Mouse (Mus musculus) ovary, adult 18-20 months (tissue): ENCODE data around the gene Lamc2.

Source experiments
- DNase-seq: peaks from one replicate; pipeline ENCODE4 v3.0.0; 2022; ENCODE audit warnings: low spot score, mixed read lengths

The Lamc2 gene

DNA sequence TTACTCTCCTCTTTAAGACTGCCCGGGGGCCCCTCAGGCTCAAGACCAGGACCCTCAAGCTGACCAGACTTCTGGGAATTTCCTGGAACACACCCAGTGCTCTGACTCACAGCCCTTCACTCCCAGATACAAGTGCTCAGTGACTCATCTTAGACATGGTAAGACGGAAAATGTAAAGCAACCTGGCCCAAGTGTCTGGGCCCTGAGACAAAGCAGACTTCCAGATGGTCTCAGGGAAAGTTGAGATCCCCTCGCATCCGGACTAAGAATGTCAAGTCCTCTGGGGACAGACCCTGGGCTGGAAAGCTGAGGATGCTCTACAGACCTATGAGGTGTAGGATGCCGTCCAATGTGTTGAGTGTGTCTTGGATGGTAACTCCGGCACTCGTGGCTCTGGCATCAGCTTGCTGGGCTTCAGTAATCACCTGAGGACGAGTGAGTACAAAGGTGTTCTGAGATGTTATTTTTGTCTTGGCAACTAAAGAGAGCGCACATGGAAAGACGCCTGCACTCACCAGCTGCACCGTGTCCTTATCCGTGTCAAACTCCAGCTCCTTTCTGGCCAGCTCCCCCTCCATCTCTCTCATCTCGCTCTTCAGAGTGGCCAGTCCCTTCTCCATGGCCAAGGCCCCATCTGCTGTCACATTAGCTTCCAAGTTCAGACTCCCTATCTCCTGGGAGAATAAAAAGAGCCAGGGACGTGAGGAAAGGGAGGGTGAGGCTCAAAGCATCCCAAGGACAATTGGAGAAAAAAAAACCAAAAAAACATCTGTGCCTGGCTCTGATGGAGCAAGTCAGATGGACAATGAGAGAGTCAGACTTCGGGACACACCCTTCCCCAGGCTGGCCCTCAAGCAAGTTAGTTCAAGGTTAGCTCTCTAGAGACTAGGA is 59.5 kb downstream of the Lamc2 start:
- DNase-seq: no peak

DNA sequence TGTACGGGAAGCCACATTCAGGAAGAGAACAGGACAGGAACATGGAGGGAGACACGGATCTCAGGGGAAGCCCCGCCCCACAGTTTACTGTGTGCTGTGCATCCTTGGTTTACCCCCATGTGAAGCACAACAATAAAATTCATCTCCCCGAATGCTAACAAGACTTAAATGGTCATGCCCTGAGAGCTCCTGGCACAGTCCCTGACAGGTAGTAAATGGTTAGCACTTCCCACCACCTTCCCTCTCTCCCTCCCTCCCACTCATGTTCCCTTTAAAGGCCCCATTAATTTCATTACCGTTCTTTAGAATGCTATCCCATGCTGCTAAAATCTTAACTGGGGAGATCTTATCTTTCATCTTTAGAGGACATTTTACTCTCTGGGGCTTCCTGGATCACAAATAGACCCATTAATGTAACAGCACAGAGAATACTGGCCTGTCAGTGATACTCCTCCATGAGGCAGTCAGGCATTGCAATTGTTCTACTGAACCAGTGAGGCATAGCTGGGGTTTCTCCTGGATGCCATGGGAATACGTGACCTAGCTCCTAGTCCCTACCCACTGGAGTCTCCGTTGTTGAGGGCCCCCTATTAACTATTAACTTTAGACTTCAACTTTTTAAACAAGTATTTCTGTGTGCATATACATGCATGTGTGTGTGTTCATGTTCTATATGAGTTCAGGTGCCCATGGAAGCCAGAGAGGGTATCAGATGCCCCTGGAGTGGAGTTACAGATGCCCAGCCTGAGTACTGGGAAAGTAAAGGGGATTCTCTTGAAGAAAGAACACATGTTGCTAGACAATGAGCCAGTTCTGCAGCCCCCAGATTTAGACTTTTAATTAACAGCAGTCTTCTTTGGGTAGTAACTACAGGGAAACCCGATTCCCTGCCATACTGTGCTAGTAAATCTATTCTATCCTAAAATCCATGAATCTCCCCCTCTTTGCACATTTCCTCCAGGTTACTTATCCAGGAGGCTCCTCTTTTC is 60.7 kb downstream of the Lamc2 start:
- DNase-seq: no peak

DNA sequence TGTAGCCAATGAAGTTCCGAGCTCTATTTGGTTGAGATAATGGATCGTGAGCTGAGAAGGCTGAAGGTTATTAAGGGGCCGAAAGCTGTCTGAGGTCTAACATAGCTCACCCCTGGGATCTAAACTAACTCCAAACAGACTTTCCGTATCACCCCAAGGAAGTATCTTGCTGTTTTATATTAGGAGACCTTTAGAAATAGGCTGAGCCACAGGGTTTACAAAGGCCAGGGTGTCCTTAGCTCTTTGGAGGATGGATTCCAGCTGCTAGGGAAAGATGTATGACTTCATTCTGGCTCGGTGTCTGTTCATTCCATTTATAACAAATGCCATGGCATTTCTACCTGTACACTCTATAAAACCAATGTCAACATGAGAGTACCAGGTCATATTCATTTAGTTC is 61.7 kb downstream of the Lamc2 start:
- no peak for DNase-seq

DNA sequence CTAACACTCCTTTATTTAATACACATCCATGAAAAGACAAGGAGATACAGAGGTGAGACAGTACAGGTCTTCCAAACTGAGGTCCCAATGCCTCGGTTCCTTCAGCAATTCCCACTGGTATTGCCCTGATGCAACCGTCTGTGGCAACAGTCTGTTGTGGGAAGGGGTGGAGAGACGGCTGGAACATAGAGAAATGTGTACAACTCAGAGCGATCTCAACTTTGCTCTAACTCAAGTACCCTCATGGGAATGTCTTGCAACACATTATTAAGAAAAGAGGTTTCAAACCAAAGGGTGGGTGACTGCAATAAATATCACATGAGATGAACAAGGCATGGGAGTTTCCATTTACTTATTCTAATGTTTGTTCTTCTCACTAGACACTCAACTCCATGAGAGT is 63.5 kb downstream of the Lamc2 start:
- no peak for DNase-seq

- DNase-seq: no peak
Measured at GRCm38 (mm10) chr1:153121320-153121719, 64.9 kb downstream of the Lamc2 start.

DNA sequence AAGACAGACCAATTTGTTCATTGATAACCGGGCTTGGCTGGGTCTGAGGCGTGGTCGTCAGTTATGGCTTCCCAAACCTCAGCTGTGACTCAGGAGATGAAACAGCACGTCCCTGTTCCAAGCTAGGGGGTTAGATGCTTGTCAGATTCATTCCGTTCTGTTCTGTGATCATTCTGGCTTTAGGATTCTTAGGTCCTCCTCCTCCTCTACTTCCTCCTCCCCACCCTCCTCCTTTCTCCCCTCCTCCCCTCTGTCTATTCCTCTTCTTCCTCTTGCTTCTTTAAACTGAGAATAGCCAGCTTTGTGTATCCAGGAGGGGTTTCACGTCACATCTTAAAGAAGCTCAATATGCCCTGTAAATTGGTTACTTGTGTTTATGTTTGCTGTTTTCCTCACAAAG is 65.7 kb downstream of the Lamc2 start:
- no peak for DNase-seq

DNA sequence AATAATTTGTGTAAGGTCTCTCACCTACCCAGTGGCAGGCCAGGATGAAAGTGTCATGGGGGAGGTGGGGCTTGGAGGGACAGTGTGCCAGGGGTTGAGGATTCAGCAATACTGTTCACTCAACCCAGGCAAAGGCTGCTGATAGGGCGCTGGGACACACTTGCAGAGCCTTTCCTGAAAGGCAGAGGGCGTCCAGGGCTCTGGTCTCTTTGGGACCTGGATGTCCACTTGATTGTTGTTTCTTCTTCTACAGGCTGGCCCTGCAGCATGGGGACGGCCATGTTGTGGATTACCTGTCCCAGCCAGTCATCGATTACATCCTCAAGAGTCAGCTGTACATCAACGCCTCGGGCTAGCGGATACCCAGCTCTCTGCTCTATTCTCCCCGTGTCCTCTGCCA is 70.9 kb downstream of the Lamc2 start:
- no peak for DNase-seq

DNA sequence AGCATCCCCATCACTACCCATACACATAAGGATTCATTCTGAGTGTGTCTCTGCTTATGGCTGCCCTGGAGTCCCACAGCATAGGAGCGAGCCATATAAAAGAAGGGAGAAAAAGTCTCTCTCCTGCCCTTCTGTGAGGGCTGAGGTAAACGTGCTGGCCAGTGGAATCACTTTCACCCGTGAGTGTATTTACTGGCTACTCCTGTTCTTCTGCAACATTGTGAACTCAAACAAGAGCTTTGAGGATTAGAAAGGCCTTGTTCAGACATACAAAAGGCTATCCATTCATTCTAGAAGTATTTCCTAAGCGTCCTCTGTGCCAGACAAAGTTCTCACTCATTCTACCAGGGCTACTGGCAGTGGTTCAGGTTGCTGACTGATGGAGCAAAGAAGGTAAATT is 74.7 kb downstream of the Lamc2 start:
- DNase-seq: no peak

- no peak for DNase-seq
Measured at GRCm38 (mm10) chr1:153109836-153110235, 76.4 kb downstream of the Lamc2 start.

- DNase-seq: no peak
Measured at GRCm38 (mm10) chr1:153109346-153109745, 76.9 kb downstream of the Lamc2 start.

DNA sequence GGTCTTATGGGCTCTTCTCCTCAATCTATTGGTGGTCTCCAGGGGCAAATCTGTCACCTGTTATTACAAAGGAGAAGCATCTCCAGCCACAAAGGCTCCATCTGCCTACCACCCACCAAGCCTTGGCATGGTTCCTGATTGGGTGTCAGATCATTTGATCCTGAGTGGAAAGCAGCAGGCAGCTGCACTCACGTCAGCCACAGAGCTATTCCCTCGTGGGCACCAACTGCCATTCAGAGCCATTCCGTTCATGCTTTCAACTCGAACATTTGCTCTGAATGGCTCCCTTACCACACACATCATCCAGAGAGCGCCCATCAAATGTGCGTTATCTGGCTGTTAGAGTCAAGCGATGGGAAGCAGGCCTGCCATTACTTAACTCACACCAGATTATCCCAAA is 78.4 kb downstream of the Lamc2 start:
- no peak for DNase-seq

DNA sequence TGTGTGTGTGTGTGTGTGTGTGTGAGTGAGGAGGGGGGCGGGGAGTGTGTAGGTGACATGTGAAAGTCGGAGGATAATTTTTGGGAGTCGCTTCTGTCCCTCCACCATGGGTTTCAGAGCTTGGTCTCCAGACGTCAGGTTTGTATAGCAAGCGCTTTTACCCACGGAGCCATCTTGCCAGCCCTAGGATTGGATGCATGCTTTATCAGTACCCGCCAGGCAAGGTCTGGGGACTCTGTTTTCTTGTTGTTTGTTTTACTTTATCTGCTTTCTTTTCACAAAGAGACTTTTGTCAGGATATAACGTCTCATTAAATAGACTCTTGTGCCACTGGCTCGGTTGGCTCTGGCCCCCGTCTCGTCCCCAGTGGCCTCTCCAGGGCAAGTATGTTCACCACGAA is 81.4 kb downstream of the Lamc2 start:
- no peak for DNase-seq

GRCm38 (mm10) chr1:153103186-153103554 is 83.1 kb downstream of the Lamc2 start:
- DNase-seq: no peak

DNA sequence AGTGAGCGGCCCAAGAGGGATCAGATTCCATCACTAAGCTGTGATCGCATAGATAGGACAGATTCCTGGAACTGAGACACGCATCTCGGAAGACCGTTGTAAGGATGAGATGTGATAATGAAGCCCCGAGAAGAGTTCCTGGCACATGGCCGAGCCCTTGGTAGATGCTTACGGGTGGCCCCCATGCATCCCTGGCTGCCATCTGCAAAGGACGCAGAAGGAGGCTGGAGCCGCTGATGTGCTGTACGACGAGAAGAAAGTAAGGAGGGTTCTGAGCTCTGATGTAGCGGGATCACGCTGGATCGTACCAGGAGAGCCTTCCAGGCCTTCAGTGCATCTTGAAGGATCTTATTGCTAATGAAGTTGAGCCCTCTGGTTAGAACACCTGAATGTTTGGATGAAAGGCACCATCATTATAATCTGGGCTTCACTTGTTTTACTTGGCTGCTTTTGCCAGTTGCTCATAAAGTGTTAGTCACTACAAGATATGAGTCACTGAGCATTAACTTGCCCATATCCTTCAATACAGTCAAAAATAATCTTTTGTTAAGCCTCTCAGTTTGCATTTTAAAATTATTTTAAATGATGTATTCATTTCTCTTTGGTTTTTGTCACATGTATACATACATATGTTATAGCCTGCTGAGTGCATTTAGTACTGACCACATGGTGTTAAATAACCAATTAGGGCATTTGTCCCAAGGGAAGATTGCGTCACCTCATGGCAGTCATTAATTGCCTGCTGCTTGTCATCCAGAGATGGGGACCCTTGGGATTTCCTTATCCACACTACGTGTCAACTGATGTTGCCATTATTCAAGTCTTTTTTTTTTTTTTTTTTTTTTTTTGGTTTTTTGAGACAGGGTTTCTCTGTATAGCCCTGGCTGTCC is 83.7 kb downstream of the Lamc2 start:
- no peak for DNase-seq

- no peak for DNase-seq
Measured at GRCm38 (mm10) chr1:153101327-153101880, 84.8 kb downstream of the Lamc2 start.

- no peak for DNase-seq
Measured at GRCm38 (mm10) chr1:153100912-153101311, 85.3 kb downstream of the Lamc2 start.

GRCm38 (mm10) chr1:153098586-153098985 is 87.7 kb downstream of the Lamc2 start:
- no peak for DNase-seq

GRCm38 (mm10) chr1:153097017-153097675 is 89.1 kb downstream of the Lamc2 start:
- DNase-seq: no peak

DNA sequence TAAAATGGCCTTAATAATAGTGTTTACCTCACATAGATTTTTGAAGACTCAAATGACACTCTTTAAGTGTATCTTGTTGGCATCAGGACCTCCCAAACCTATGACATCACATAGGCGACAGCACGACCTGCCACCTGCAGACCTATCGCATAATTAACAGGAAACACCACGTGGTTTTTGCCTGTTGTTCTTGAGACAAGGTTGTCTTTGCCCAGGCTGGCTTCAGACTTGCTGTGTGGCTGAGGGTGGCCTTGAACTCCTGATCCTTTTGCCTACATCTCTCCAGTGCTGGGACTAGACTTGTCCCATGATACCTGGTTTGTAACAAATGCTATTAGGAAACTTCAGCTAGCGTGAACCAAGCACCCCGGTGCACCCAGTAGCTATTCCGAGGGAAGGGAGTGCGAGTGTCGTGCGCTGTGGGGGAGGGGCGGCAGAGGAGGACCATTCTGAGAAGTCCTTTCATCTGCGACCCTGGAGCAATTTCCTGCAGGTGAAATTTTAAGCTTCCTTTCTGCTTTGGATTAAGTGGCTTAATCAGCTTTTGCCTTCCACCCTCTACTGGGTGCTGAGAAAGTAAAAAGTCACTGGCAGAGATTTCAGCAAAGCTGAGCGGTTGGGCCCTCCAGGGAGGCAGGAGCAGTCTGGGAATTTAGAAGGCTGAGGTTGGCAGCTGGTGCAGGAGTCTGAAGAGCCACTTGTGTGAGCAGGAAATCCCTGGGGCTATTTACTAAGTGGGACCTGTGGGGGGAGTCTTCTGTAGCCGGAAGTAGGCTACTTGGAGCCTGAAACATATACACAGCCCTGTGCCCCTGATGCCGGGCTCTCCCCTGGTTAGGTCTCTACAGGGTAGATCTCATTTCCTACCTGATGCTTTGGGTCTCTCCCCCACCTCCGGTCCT is 90.2 kb downstream of the Lamc2 start:
- no peak for DNase-seq

DNA sequence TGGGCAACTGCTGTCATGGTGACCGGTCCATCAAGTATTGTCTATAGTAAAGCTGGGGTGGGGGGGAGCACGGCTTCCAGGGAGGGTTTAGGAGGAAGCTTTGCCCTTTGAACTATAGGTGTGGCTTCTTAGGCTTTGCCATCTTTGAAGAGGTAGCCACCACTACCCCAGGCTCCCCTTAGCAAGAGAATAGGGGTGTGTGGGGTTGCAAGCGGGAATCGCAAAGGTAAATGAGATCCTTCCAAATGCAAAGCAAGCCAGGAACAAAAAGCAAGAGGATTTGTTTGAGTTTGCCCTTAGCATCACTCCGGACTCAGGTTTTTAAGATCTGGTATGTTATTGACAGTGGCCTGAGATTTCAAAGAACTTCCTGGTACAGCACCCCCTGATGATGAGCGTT is 90.9 kb downstream of the Lamc2 start:
- DNase-seq: no peak
